Mouse (Mus musculus) urinary bladder, postnatal 25 days (tissue): Measurements from ENCODE around the gene Cfap97d2.

Source experiments
- DNase-seq: peaks from one replicate; pipeline ENCODE4 v3.0.0; 2022; ENCODE audit warnings: low spot score

Cfap97d2 gene

DNA sequence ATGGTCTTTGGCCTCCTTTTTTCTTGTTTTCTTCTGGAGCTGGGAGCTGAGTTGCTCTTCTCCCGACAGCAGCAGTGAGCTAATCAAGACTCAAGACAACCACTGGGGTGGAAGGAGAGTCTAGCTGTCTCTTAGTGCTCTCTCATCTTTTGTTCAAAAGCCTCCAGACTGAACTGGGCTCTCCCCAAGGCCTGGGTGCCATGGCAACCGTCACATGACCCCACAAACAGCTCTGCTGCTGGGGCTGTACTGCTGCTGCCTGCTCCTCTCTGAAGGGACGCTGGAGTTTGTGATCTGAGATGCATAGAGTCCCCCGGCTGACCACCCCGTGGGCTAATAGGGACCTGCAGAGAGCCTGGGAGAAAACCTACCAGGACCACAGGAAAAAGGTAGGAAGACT is at the start of gene Cfap97d2:
Gene Cfap97d2, plus strand, starts transcription at position 222 of the 400 bp plus-strand sequence.
- no peak for DNase-seq

DNA sequence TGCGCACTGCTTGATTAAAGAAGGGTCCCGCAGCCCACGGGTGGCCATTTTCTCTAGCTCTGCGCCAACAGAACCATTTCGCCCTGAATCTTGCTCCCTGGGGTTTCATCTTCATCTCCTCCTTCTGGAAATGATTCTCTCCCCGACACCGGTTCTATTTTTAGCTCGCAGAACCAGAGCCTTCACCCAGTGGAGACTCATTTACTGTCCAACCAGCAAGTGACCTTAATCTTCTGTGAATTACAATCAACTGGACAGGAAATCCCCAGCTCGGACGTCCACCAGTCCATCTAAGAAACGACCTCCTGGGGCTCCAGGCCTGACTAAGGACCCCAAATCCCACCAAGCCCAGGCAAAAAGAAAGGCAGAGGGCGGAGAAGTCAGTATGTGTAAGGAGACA is 48.2 kb upstream of the Cfap97d2 start:
- DNase-seq, result no peak

DNA sequence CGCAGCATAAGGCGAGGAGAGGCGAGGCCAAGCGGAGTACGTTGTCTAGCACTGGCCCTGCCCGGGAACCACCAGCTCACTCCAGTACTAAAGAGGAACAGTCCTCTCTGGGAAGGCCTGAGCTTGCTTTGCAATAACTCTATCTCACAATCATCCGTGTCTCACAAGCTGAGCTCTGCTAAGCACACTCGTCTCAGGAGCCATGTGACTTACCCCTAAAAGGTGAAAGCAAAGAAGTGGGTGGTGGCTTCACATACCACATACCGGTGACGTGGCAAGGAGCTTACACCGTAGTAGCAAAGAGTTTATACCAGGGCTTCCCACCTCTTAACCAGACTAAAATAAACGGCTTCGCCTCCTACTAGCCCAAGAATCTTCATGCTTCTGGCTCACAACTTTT is 45.4 kb upstream of the Cfap97d2 start:
- DNase-seq, result no peak

DNA sequence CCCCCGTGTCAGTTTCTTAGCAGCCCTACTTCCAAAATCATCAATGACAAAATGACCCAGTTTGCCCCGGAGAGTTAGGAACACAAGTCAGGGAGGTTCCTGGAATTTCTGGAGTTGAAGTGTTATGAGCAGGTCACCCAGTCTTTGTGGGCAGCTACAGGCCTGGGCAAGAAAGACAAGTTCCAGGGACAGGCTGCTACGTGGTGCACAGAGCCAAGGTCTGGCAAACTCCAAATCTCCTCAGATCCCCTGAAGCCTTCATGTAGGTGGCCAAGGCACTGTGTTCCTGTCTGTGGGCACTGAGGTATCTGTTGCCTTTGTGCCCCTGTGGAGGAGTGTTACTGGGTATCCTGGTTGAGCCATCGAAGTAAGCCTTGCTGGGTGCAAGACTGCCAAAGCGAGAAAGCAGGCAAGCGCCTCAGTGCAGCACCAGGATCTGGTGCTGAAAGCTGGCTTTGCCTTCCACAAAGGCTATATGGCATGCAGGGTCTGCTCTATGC is 40.9 kb upstream of the Cfap97d2 start:
- DNase-seq, result no peak

DNA sequence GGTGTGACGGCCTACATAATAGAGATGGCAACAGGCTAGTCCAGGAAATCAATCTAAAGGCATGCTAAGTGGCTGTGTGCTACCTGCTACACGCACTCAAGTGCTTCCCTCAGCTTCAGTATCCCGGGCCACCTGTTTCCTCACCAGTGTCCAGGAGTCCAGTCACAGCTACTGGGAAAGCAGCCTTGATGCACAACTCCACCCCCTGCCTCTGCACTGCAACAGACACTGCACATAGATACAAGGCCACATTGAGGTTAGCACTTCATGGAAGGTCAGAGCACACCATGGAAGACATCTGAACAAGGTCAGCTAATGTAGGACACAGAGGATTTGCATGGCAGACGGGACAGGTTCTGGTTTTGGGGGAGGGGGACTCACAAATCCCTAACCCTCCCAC is 40.2 kb upstream of the Cfap97d2 start:
- DNase-seq, result no peak

DNA sequence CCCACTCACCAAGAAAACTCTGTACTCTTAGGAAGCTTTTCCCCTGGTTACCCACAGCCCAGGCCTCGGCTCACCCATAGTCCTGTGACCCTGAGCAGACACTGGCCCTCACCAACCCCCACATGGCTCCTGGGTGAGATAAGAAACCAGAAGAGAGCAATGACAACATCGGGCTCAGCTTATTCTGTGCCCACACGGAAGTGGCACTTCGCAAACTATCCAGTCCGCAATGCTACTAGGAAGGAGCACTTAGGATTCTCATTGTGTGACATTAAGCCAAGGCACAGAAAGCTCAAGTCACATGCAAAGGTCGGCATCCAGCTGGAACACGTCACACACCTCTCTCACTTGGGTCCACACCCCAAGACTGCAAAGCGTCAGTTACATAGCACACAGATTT is 39.7 kb upstream of the Cfap97d2 start:
- DNase-seq, result no peak

DNA sequence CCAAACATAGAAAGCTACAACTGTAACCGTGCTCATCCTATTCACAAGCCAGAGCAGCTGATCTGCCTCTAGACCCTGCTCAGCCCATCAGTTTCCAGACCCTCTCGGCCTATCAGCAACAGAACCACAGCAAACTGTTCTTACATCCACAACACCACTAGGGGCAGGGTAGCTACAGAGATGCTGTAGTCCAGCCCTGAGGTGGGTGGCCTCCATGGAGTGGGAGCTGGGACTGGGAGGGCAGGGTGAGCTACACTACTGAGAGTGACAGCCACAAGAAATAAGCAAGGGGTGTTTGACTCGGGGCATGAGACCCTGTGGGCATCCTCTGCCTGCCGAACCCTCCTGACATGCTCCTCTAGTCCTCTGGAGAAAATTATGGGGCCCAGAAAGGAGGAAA is 37.8 kb upstream of the Cfap97d2 start:
- no peak for DNase-seq

DNA sequence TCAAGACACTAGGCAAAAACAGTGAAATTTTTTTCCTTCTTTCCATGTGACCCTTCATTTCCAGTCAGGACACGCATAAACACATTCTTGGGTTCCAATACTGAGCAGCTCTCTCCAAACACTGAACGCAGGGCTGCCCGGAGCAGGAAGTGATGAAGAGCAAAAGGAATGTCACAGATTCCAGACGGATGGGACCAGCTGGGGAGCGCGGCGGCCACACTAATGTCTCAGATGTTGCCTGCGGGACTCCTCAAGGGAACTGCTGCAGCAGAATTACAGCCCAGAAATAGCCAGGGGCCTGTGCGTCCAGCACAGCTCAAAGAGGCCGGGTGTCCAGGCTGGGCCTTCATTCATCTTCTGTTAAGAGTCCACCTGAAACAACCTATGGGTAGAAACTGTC is 37.3 kb upstream of the Cfap97d2 start:
- peak; percentile 38 for DNase-seq

DNA sequence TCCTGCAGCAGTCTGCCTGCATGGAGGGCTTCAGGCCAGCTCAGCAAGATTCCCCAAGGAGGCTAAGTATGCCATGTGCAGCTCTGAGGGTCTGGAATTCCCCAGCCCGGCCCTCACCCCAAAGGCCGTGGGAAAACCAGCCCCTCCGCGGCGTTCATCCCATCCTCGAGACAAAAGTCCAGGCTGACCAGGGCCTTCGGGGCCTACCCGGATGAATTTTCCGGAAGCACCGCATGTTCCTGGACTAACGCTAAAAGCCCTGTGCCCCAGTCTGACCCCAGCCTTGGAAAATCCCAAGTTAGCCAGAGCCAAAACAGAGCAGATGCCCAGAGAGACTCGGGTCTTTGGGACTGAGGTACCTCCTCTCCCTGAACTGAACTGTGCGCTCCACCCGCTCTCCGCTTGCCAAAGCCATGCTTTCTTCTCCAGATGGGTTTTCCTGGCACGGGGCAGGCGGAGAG is 35.6 kb upstream of the Cfap97d2 start:
- DNase-seq, result no peak

DNA sequence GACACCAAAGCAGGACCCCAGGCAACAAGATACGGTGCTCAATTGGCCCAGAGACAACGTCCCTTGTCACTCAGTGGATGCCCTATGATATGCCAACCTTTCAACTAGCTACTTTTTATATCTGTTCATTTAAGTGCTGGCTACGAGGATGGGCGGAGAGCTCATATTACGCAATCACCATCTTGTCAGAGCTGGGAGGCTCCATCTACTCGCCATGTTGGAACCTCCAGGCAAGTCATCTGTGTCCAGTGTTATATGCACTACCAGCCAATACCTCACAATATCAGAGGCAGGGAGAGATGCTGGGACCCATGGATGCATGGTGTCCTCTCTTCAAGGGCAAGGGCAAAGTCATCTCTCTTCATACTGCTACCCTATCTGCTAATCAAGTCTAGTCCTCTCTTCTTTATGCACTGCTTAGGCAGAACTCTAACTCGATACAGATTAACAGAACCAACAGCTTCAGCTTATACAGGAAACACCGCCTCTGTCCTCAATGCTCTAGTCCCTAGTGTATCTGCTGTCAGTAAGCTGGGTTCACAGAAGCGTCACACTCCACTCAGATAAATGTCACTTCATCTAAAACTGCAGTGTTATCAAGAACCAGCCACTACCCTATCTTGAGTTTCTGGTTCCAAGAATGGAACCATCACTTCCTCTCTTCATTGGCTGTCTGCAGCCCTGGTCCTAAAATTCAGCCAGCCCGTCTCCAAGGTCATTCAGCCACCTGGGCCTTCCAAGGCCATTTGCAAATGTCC is 34.3 kb upstream of the Cfap97d2 start:
- no peak for DNase-seq

DNA sequence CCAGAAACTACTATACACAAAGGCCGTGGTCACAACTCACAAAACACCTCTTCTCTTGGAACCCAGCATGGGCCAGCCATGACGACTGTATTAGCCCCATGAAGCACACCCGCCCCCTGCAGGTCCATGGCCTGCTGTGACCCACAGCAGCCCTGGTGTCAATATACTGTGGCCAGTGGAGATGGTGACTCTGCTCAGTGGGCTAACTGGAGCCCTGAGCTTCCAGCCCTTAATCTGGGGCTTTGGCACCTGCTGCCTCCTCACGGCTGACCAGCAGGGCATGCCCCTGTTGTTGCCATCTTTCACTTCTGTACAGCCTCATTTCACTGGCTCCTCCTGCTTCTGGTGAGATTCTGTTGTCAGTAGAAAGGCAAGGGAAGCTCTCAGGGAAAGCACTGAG is 32.5 kb upstream of the Cfap97d2 start:
- DNase-seq, result no peak

DNA sequence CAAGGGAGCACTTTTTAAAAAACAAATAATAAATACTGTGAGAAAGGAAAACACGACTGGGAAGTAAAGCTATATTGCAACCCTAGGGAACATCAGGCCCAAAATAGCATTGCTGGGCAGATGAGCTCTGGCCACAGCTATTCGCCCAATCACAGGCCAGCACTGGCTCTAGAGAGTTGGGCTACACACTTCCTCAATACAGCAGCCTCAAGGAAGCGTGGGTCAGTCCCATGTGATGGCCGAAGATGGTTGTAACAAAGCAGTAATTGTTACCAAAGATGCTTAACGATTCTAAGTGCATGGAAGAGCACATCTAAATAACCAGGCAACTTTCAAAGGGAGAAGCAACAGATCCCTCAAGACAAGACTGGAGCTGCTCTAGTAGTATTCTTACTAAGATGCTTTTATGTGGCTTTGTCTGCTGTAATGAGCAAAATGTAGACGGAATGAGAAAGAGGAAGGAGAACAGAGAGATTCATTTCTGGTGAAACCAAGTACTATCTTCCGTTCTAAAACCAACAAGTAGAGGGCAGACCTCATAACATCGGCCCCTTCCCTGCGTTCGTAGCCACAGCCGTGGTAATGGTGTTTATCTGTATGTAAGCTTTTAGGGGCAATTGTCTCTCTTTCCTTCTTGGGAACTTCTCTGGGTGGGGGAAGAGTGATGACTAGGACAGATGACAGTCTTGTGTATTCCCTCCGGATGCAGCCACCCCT is 31.2 kb upstream of the Cfap97d2 start:
- no peak for DNase-seq

DNA sequence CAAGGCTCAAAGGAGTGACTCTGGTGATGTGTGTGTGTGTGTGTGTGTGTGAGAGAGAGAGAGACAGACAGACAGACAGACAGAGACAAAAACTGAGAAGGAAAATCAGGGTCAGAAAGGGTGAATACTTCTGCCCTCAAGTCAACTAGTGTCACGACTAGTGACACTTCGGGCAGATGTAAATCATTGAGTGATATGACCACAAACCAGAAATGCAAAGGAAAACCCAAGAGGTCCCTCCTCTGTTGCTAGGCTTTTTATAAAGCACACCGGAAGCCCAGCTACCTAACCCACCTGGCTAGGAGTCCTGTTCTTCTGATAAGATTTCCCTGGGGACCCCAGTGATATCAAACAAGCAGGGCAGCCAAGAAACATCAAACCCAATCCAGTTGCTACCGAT is 30.6 kb upstream of the Cfap97d2 start:
- DNase-seq, result no peak

DNA sequence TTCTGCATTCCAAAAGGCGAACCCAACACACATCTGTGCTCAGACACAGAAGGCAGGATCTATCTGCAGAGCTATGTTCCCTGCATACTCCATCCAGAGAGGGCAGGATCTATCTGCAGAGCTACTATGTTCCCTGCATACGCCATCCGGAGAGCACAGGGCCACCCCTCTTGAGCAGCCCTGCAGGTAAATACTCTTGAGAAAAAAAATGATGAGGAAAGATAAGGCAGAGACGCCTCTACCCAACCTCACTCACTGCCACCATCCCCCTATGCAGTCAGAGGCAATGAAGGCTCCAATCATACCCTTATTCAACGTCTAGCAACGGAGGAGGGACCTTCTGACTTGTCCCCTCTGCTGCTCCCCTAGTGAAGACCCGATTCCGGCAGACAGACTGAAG is 30.2 kb upstream of the Cfap97d2 start:
- no peak for DNase-seq

DNA sequence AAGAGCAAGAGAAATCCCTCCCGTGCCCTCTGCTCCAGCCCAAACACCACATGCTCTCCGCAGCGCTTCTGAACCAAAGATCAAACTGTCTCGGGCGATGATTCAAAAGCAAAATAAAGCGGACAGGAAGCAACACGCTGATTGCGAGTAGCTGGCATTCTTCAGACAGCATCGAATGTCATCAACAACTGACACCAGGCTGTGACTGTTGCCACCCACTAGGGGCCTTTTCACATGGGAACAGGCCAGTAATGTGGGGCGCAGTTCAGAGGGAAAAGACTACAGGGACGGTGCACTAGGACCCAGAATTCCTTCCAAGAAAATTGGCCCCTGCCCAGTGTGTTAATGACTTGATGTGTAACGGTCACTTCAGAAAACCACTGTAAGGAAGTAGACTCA is 29.4 kb upstream of the Cfap97d2 start:
- DNase-seq, result peak; percentile 51

DNA sequence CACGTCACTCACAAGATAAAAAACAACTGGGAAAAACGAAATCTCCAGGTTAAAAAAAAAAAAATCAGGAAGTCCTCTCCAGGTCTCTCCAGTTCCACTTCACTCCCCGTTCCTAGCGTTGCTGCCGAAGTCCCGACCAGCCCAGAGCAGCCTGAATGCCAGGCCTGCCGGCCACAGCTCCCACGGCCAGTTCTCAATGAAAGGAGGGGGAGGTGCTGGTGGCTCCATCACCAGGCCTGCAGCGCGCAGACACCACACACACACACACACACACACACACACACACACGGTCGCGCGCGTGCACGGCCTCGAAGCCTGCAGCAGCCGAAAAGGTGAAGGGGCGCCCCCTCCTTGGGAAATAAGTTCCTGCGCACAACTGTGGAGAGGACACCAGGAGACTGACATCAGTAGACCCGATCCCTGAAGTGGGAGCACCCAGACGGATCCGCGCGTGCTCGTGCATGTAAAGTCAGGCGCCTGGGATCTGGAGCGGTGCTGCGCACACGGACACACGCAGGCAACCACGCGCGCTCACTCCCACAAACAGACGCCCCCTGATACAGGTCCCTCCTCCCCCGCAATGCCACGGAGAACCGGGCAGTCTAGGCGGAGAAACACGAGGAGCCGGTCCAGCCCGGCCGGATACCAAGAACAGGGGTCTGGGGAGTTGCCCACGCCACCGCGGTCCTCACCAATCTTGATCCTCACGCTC is 28.8 kb upstream of the Cfap97d2 start:
- DNase-seq, result peak; percentile 60

DNA sequence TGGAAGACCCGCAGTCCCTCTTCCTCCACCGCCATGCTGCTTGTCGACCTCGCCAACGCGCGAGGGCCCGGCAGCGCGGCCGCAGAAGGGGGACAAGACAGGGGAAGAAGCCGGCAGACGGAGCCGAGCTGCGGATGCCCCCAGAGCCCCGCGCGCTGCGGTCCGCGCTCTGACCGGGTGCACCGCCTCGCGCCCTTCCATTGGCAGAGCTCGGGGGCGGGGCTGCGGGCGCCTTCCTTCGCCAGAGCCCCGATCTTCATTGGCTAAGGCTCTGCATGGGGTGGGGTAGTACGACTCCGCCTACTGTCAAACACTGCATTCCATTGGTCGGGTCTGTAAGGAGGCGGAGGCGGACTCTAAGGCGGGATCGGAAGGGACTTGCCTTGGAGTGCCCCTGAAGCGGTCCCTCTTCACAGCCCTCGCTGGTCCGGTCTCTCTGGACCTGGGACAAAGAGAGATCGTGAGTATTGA is 28.2 kb upstream of the Cfap97d2 start, which contains the start of gene Rasa3:
Gene Rasa3, minus strand, starts transcription at position 191 of the 471 bp plus-strand sequence.
- peak; percentile 86 for DNase-seq

DNA sequence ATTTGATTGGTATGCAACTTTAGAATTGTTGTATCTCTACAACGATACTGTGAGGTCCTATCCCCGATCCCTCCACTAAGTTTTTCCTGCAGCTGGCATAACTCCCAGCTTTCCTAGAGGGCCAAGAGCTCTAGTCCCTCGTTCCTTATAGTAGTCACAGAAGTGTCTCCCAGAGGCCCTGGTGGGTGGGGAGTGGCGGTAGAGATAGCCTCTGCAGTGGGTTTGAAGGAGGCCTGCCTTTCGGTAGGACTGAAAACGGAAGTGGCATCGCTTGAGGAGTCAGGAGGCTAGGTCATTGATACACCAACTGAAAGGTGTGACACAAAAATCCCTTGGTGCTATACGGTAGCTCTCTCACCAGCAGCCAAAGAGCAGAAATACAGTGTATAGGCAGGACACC is 27.5 kb upstream of the Cfap97d2 start:
- DNase-seq, result no peak

DNA sequence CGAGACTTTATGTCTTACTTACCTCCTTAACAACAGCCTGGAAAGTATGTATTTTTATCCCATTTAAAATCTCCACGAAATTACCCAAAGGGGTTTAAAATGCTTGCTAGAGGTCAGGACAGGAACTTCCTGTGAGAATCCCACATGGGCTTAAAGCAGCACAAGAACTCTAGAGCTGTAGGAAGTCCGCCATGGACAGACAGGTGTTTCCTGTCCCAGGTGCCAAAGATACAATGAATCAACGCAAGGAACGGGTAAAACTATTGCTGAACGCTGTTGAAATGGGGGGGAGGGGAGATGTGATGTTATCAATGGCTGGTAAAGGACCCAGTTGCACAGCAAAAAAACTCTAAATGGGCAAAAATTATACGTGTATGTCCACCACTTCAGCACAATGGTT is 21.6 kb upstream of the Cfap97d2 start:
- no peak for DNase-seq

DNA sequence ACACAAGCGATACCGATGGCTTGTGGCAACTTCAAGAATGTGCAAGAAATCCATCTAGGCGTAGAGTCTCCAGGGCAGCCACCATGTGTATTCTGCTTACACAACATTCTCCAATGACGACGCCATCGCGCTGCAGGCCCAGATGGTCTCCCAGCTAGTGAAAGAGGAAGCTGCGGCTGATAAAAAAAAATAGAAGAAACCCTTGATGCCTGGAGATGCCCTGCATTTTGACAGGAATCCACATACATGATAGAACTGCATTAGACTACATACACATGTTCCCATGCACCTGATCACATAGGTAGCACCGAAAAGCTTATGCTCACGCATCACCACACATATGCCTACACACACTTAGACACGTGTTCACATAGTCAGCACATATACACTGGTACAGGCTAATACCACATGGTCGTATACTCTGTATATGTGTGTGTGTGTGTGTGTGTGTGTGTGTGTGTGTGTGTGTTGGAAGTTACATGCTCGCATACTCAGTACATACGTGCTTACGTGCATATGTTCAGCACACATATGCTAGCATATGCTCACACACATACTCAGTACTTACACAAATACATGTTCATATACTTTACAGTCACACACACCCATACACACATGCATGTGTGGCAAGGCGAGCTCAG is 19.9 kb upstream of the Cfap97d2 start:
- no peak for DNase-seq

DNA sequence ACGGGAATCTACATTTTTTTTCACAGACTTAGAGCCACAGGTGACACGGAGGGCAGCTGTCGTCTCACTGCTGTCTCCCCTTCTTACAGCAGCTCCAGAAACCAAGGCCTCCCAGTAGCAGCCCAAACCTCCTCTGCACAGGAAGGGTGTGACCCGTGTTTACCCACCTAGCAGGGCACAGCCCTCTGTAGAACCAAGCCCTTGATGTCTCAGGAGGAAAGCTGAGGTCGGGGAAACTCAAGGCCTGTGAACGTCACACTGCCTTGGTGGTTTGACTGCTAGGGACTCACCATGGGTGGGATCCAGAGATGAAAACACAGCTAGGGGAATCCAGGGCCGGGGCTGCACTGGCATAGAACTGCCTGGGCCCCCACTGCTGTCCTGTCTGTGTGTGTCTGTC is 19.3 kb upstream of the Cfap97d2 start:
- no peak for DNase-seq

DNA sequence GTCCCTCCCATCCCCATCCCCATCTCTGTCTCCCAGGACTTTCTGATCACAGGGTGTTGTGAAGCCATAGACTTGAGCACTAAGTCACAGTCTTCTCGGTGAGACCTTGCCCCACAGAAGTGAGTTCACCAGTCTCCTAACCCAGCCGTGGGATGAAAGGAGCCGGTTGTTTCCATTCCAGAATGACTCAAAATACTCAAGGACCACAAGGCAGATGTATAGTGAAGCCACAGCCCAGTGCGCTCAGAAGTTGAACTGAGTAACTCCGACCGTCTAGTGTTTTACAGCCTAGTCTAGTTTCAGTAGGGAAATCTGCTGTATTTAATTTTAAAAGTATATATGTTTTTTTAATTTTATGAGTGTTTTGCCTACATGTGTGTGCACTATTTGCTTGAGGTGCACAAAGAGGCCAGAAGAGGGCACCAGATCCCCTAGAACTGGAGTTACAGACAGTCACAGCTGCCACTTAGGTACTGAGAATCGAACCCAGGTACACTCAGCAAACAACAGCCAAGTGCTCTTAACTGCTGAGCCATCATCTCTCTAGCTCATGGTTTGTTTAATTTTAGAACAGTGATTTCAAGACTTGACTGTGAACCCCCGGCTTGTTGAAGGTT is 18.5 kb upstream of the Cfap97d2 start:
- no peak for DNase-seq
